Mouse (Mus musculus): ENCODE measurements around the gene Apba2.

The Apba2 gene

GRCm38 (mm10) chr7:64662506-64662905 lies 161.0 kb downstream of the Apba2 start:
- peak; percentile 35 for DNase-seq

GRCm38 (mm10) chr7:64663600-64663999 lies 162.1 kb downstream of the Apba2 start:
- peak; percentile 60 for DNase-seq

- DNase-seq = peak; percentile 48
Measured at GRCm38 (mm10) chr7:64665120-64665519, 163.6 kb downstream of the Apba2 start.

- DNase-seq = peak; percentile 17
Measured at GRCm38 (mm10) chr7:64665716-64666298, 164.3 kb downstream of the Apba2 start.

- peak; percentile 71 for DNase-seq
Measured at GRCm38 (mm10) chr7:64667959-64668358, 166.5 kb downstream of the Apba2 start.

DNA sequence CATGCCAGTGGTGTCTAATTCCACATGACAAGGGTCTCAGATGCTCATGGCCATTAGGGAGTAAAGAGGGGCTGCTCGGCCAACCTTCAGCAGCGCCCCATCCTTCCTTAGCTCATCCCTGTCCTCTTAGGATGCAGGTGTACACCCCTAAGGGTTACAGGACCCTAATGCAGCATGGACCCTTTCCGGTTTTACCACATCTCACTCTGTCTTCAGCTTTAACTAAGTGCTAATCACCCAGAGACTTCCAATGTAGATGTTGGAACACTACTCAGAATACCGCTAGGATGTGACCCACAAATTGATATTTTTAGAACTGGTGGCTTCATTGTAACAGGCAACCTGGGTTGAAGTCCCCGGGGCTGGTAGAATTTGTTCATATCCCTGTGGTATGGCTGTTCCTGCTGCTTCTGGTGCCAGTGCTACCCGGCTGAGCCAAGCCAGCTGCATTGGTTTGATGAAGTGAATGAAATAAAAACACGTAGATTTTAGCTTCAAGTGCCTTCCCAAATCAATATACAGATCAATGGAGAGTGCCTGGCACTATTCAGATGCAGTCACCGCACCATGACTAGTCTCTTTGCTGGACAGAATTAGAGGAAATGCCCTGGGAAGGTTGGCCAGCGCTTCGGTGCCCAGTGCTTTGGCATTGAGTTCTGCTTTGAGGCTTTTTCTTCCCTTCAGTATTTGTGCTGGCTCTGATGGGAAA lies 178.4 kb downstream of the Apba2 start:
- DNase-seq = peak; percentile 79

GRCm38 (mm10) chr7:64684893-64685292 lies 183.4 kb downstream of the Apba2 start:
- peak; percentile 41 for DNase-seq

- peak; percentile 83 for DNase-seq
Measured at GRCm38 (mm10) chr7:64688115-64688817, 186.8 kb downstream of the Apba2 start.

DNA sequence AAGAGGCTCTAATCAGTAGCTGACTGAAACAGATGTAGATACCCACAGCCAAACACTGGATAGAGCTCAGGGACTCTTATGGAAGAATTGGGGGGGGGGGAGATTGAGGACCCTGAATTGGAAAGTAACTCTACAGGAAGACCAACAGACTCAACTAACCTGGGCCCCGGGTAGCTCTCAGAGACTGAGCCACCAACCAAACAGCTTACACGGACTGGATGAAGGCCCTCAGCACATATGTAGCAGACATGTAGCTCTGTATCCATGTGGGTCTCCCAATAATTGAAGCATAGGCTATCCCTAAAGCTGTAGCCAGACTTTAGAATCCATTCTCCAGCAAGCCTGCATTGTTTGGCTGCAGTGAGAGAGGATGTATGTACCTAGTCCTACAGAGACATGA lies 190.3 kb downstream of the Apba2 start:
- peak; percentile 78 for DNase-seq

GRCm38 (mm10) chr7:64694937-64695336 lies 193.4 kb downstream of the Apba2 start:
- peak; percentile 76 for DNase-seq

DNA sequence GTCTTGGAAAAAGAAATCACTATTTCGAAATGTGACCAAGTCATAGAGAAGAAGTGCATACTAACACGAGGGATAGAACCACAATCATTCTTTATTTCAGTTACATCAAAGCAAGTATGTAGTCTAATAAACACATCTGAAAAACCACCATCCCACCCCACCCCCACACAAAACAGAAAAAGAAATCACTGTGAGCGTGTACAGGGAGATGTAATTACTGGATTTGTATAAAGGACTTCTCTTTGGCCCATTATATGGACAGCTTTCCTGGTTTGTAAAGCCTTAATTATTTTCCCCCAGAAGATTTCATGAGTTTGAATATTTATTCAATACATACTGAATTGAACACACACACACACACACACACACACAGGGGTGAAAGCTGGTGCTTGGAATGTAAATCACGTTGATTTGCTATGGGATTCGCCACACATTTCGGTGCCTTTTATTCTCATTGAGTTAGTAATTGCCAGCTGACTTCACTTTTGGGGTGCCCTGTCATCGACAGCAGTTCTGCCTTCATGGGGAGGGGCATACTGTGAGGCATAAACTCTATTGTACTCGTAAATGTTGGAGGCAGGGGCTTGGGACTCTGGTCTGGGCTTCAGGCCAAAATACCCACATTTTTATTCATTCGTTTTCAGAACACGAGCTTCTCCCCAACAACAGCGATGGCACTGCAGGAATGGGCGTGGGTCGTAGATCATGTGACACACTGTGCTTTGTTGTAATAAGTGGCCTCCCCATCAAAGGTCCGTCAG lies 195.2 kb downstream of the Apba2 start:
- DNase-seq = peak; percentile 41

DNA sequence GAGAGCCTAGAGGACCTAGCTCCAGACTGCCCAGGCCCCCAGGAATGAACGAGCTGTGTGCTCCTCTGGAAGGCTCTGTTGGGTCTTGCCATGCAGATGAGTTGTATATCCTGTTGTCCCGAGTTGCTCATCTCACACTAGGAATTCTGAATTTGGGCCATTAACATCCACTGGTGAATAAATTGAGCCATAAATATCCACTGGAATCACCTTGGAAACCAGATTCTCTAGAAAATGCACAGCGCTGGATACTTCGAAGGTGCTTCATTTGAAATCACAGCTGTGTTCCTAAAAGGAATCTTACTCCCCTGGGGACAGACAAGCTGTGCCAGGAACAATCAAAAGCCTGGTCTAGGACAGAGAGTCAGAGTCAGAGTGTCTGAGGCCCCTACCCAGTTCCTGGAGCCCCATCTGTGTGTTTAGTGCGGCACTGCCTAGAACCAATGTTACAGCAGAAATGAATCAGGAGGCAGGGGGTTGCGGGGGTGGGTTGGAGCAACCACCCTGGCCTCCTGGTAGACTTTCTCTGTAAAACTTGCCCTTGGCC lies 196.4 kb downstream of the Apba2 start:
- DNase-seq = peak; percentile 62

DNA sequence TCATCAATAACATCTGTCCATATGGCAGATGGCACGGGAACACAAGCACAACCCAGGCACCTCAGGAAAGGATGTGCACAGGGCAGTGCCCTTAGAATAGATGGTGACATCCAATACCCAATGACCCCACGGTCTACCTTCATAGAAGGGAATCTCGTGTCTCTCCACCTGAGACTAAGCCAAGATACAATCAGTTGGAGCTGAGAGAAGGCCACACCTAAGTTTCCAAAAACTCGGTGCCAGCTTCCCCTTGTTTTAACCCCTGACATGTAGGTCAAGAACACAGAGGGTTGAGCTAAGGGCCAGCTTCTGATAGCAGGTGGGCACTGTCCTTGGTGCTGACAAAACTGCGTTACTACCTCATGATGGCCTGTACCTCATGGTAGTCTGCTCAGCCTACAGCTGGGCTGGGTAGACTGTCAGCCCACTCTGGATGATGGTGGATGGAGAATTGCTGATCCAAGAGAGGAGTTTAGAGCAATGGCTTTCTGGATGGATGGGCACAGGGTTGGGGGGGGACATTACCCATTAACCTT lies 202.6 kb downstream of the Apba2 start:
- DNase-seq = no peak

DNA sequence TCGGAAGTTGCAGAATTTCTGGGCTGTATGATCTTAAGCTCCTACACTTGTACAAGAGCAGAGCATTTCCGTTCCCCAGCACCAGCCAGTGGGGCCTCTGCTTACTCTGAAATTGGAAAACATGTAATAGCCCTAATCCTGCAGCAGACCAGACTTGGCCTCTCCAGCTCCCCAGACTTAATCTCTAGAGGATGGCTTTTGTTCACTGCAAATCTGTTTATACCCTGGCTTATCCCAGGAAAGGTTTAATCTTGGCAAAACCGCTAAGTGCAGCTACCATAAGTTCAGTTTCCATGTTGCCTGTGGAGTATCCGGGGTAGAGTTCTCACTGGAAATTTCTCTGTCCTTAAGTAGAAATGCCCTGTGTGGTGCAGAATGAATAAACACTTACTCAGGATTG lies 206.7 kb downstream of the Apba2 start:
- no peak for DNase-seq

DNA sequence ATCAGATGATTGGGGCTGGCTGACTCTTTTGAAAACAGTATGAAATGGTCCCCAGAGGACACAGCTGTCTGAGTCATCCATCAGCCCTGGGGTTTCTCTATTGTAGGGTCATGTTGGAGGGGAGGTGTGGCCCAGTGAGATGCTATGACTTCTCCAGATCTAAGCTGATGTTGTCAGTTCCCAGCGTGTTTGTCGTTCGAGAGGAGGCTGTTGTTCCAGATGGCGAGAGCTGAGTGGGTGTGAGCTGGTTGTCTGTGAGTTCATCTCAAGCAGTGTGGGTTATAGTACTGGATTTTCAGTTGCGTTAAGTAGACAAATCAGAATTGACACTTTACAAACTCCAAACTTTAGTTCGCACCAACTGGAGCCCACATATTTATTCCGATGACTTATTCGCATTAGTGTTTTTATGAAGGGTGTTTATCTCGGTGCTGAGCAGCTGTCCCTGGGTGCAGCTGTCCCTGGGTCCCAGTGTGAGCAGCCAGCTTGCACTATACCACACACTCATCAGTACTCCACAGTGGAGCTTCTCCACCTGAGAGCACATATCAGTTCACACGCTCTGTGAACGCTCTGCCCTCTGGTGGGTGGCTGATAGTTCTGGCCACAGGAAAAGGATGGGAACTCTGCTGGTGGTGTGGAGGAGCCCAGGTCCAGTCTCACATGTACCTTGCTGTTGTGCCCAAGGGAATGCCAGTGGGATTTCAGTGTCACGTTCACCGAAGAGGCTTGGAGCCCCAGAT lies 208.2 kb downstream of the Apba2 start:
- peak; percentile 74 for DNase-seq

DNA sequence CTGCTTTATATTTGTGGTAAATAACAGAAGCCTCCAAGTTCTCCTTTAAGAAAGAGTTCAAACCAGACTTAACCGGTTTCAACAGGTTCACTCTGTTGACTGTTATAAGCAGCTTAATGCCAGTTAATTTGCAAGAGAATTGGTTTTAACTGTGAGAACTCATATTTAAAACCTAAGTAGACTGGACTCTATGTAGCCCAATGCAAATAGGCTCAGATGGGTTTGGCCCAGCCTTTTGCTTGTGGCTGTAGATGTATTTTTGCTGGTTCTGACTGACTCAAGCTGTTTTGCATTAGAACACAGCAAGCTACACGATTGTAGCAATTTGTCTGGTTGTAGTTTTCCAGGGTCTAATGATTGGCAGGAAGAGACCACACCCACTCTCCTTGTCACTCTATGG lies 214.8 kb downstream of the Apba2 start:
- DNase-seq = no peak

DNA sequence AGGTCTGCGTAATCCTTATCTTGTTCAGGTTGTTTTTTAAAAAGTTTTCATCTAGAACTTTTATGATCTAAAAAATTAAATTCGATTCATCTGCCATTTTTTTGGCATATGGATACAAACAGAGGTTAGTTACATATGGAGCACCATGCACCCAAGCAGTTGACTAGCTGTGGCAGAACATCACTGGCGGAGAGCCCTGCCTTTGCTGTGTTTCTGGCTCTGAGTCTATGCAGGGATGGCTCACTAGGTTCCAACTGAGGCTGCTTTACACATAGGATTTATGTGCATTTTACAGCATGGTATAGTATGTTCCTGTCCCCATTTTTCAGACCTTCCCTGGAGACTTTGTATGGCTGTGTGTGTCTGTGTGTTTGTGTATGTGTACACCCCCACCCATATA lies 221.8 kb downstream of the Apba2 start:
- DNase-seq = no peak

GRCm38 (mm10) chr7:64724409-64724808 lies 222.9 kb downstream of the Apba2 start:
- no peak for DNase-seq

DNA sequence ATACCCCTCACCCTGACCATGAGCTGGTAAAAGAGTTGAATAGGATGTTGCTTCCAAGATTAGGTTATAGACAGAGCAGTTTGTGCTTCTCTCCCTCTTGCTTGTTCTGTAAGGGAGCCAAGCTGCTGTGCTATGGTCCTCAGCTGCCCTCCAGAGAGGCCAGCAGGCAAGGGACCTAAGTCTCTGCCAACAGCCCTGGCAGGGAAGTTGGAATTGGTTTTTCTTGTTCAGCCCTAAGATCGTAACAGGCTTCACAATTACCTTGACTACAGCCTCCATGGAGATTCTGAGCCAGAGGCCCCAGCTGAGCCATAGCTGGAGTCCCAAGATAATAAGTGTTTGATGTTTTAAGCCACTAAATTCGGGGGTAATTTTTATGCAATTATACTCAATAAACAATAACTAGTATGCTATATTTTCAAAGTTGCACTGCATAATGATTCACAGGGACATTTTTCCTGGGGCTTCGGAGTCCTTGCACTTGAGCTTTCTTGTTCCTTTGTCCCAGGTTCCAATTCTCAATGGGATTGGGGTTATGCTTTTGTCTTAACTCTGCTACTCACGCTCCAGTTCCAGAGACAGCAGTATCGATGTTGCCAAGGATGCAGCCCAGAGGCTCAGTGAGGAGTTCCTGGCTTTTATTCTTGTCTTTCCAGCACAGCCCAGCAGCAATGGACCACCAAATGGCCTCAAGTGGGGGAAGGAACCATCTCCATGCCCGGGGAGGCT lies 224.6 kb downstream of the Apba2 start:
- DNase-seq = no peak

GRCm38 (mm10) chr7:64728181-64728591 lies 226.7 kb downstream of the Apba2 start:
- DNase-seq = no peak

DNA sequence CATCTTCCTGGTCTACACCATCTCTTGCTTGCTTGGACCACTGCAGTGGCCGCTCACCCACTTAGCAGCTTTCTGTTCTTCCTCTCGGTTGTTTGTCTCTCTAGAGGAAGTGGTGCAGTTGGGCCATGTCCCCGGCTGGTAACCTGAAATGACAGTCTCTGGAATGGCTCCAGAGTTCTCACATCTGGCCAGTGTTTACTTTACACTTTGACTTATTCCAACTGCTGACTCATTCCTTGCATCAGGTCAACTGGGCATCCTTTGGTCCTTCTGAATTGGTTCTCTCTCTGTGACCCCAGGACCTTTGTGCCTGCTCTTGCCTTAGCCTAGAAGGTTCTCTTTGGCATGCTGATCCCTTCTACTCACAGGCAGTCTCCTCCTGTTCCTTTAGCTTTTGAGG lies 227.3 kb downstream of the Apba2 start:
- no peak for DNase-seq

Measured in heart, adult 11 months (tissue).